Mouse (Mus musculus): ENCODE measurements around the gene Acsl4.

Acsl4 gene

GRCm38 (mm10) chrX:142390247-142390908 lies at the start of gene Acsl4:
TSS of gene Acsl4 (minus strand) at chrX:142390535.
- in situ Hi-C loops (cut with MboI, MseI), result loop anchor here (5.0 kb wide), 1 partner anchor 287 kb away; no protein-coding TSS in a partner anchor

DNA sequence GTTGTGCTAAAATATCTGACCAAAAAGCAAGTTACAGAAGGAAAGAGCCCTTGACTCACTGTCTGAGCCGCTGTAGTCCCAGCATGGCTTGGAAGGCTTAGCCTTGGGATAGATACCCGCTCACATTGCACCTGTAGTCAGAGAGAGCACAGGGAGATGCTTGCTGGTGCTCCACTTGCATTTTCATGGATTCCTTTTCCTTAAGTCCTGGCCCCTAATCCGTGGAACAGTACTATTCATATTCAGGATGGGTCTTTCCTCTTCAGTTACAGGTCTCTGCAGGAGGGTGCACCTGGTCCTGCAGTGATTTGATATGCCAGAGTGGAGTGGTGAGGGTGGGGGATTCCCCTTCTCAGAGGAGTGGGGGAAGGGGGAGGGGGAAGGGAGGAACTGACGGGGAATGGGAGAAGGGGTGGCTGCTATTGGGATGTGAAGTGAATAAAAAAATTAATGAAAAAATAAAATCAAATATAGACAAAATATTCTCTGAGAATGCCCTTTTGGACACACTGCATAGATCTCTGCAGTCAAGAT lies 47.7 kb upstream of the Acsl4 start:
- in situ Hi-C loops (cut with MboI, MseI), result no loop called here

- in situ Hi-C loops (cut with MboI, MseI), result no loop called here
Observed at GRCm38 (mm10) chrX:142432846-142433245, 42.5 kb upstream of the Acsl4 start.

DNA sequence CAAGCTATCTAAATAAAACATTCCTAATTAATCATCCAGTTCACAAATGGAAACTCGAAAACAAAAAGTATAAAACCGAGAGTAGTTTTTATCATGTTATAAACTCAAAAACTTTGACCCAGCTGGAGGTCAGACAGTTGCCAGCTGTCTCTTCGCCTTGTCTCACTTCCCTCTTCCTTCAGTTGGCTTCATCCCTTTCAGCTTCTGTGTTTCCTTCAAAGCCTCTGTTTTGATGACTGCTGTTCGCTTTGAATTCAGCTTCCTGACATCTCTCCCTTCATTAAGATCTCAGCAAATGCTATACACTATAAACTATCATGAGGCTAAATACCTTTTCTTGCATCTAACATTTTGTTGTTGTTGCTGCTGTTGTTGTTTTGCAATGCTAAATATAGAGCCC lies 36.8 kb upstream of the Acsl4 start:
- in situ Hi-C loops (cut with MboI, MseI), result no loop called here

DNA sequence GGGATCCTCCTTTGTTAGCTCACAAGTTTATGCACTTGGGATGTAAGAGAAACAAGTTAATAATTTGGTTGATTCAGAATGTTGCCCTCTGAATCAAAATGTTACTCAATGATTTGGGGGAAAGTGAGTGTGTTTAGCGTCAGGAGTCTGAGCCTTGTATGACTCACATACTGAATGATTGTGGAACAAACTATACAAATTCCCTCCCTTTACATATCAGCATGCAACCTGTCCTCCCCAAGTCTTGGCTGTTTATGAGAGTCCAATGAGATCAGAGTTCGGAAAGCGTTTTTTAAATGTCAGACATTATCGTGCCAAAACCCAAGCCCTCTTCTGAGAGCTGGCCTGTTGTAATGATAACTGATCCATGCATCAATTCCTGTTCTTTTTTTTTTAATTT lies 36.3 kb upstream of the Acsl4 start:
- in situ Hi-C loops (cut with MboI, MseI), result no loop called here

DNA sequence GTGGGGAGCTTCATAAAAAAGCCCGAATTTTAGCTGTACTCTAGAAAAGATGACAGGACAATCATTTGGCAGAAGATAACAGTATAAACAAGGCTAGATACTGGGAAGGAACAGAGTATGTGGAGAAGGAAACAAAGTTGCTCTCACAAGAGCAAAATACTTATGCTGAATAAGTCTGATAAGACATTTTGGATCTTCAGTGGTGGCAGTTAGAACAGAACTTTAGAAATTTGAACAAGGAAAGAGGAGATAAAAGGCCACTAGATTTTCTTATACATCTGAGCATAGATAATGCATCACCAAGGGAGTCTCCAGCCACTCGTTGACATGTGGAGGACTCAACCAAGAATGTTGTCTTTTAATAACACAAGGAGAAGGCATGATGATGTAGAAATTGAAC lies 23.5 kb upstream of the Acsl4 start:
- in situ Hi-C loops (cut with MboI, MseI), result no loop called here

DNA sequence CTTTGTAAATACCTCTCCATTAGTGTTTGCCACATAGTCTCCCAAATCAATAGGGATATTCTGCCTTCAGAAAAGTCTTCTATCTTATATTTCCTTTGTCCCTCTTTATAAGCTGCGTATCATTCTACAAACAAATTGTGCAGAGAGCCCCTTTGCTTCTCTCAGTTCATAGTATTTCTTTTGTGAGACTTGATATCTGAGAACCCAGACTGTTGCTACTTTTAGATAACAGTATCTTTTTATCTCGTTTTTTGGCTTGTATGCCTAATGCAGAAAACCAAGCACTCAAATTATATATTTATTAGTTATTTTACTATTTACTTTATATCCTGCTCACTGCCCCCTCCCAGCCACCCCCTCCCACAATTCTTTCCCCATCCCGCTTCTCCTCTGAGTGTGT lies 19.7 kb upstream of the Acsl4 start:
- in situ Hi-C loops (cut with MboI, MseI), result no loop called here

- in situ Hi-C loops (cut with MboI, MseI), result no loop called here
Observed at GRCm38 (mm10) chrX:142409338-142409737, 19.0 kb upstream of the Acsl4 start.

- in situ Hi-C loops (cut with MboI, MseI), result no loop called here
Observed at GRCm38 (mm10) chrX:142403114-142403513, 12.8 kb upstream of the Acsl4 start.

- in situ Hi-C loops (cut with MboI, MseI), result no loop called here
Observed at GRCm38 (mm10) chrX:142398621-142399020, 8.3 kb upstream of the Acsl4 start.

DNA sequence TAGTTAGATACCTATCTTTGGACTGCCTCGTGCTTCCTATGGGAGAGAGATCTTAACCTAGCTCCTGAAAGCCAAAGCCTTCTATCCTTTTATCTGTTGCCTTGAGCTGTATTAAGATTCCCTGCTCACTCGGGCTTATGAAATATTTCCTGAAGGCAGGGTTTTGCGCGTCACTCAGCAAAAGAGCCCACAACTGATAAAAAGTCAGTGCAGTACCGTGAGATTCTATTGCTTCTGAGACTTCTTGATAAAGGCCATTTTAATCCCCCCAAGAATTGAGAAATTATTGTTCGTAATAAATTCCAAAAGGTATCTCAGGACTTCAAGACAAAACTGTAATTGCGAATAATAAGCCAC lies 552 bp upstream of the Acsl4 start:
- in situ Hi-C loops (cut with MboI, MseI), result loop anchor here (5.0 kb wide), 1 partner anchor 286 kb away; no protein-coding TSS in a partner anchor

GRCm38 (mm10) chrX:142389581-142390159 lies 665 bp downstream of the Acsl4 start:
- in situ Hi-C loops (cut with MboI, MseI), result loop anchor here (5.0 kb wide), 1 partner anchor 288 kb away; no protein-coding TSS in a partner anchor

- in situ Hi-C loops (cut with MboI, MseI), result no loop called here
Observed at GRCm38 (mm10) chrX:142388141-142388540, 2.2 kb downstream of the Acsl4 start.

- in situ Hi-C loops (cut with MboI, MseI), result no loop called here
Observed at GRCm38 (mm10) chrX:142387634-142388033, 2.7 kb downstream of the Acsl4 start.

DNA sequence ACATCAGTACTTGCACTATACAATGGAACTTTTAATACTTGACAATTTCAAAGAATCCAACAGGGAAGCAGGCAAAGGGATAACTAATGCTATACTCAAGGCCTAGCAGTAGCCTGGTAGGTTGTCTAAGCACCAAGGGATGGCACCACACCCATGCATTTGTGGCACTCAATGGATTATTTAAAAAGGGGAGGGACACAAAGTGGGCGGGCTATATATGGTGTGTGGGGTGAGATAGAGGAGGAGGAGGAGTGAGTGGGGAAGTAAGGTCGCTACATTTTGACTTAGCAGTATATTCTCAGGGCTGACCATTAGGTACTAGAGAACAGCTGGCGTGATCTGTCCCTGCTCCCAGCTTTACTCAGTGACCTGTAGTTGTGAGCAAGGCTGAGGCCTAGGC lies 5.4 kb downstream of the Acsl4 start:
- in situ Hi-C loops (cut with MboI, MseI), result no loop called here

GRCm38 (mm10) chrX:142379894-142380293 lies 10.4 kb downstream of the Acsl4 start:
- in situ Hi-C loops (cut with MboI, MseI), result loop anchor here (5.0 kb wide), 1 partner anchor 152 kb away; no protein-coding TSS in a partner anchor

GRCm38 (mm10) chrX:142378048-142378447 lies 12.3 kb downstream of the Acsl4 start:
- in situ Hi-C loops (cut with MboI, MseI), result loop anchor here (5.0 kb wide), 1 partner anchor 154 kb away; no protein-coding TSS in a partner anchor

DNA sequence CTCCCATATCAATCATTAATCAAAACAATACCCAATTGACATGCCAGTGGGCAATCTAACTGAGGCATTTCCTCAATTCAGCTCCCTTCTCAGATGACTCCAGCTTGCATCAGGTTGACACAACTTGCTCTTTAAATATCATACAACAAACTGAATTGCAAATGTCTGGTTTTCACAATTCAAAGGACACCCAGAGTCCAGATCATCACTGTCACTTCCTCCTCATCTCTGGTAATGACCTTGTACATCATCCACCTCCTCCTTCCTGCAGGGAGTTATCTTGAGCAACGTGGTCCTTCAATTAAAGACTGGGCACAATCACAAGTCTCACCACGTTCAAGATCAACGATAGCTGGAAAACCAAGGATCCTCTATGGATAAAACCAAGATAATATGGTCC lies 13.0 kb downstream of the Acsl4 start:
- in situ Hi-C loops (cut with MboI, MseI), result loop anchor here (5.0 kb wide), 1 partner anchor 155 kb away; no protein-coding TSS in a partner anchor

DNA sequence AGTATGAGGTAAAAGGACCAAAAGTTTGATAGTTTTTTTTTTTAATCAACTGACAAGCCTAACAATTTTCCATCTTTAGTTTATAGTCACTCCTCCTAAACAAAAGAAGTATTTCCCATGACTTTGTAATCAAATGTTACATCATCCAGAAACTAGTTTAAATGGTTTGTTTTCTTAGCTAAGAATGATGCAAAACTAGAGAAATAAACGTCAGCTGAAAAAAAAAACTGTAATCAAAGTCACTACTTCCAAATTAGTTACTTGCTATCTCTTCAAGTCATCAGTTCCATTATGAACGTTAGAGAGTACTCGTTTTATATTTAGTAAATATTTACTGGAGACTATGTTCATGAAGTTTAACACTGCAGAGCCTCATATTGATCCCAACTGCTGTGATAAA lies 13.6 kb downstream of the Acsl4 start:
- in situ Hi-C loops (cut with MboI, MseI), result loop anchor here (5.0 kb wide), 1 partner anchor 156 kb away; no protein-coding TSS in a partner anchor

- in situ Hi-C loops (cut with MboI, MseI), result loop anchor here (5.0 kb wide), 1 partner anchor 157 kb away; no protein-coding TSS in a partner anchor
Observed at GRCm38 (mm10) chrX:142375519-142375918, 14.8 kb downstream of the Acsl4 start.

- in situ Hi-C loops (cut with MboI, MseI), result no loop called here
Observed at GRCm38 (mm10) chrX:142372393-142372792, 17.9 kb downstream of the Acsl4 start.

DNA sequence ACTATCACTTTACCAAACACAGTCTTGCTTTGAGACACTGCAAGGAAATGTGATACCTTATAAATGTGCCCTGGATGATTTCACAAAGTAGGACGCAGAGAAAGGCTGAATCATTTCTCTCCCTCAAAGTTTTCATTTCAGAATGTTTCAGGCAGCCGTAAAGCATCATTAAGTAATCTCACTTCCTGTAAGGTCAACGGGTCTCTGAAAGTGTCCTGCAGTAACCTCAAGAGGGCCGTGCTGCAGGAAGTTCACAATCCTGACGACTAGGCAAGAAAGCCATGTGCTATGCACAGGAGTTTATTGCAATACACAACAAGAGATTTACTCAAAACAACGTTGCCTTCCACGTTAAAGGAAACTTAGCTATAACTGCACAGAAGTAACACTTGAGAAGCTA lies 20.4 kb downstream of the Acsl4 start:
- in situ Hi-C loops (cut with MboI, MseI), result no loop called here

GRCm38 (mm10) chrX:142363882-142364281 lies 26.5 kb downstream of the Acsl4 start:
- in situ Hi-C loops (cut with MboI, MseI), result no loop called here

All from regulatory T cell (primary cell).